Mouse (Mus musculus): Measurements from ENCODE around the gene Vmn1r199. TPM values are rescaled to one million over a fixed set of nuclear protein-coding genes. Genes with fewer than 3 reads are reported as not detected.

The Vmn1r199 gene
- polyA plus RNA-seq, 1 experiment, result not detected

GRCm38 (mm10) chr13:22387050-22387449 lies 7.4 kb downstream of the Vmn1r199 start:
- H3K4me3 ChIP-seq (ENCODE audit: control insufficient read depth, insufficient read depth, low read length), result no peak overlapping the region
- no peaks in the 10 kb centered on the region for H3K4me1 ChIP-seq (replicated peaks; ENCODE audit: control insufficient read depth, insufficient read depth, low read length)
- WGBS, result 97% methylated on average over 1 of the region's 1 CpGs
- no peak for TF ChIP-seq CTCF (IDR thresholded peaks at IDR 0.05; ENCODE audit: borderline replicate concordance, control insufficient read depth, extremely low read depth, insufficient read depth, low read length, poor library complexity)
- TF ChIP-seq POLR2A (IDR thresholded peaks at IDR 0.05; ENCODE audit: control insufficient read depth, extremely low read depth, insufficient read depth, low read length, poor library complexity), result no peak
- no peaks in the 10 kb centered on the region for H3K27me3 ChIP-seq (ENCODE audit: control insufficient read depth, insufficient read depth, low read length)
- H3K27ac ChIP-seq (ENCODE audit: control insufficient read depth, insufficient read depth, low read length), result no peak overlapping the region
- H3K36me3 ChIP-seq (ENCODE audit: control insufficient read depth, insufficient read depth, low read length), result no peaks in the 10 kb centered on the region
- no peak for DNase-seq

- Histone ChIP-seq H3K4me1 (replicated peaks; ENCODE audit: control insufficient read depth, insufficient read depth, low read length) (no peaks in the 10 kb centered on the region), H3K27me3 (ENCODE audit: control insufficient read depth, insufficient read depth, low read length) (no peaks in the 10 kb centered on the region), H3K27ac (ENCODE audit: control insufficient read depth, insufficient read depth, low read length) (no peak within 1 kb of the TSS), H3K4me3 (ENCODE audit: control insufficient read depth, insufficient read depth, low read length) (no peak within 1 kb of the TSS), H3K36me3 (ENCODE audit: control insufficient read depth, insufficient read depth, low read length) (no peaks in the 10 kb centered on the region)
- WGBS, result 96% methylated on average over 3 of the region's 3 CpGs
- no peak for TF ChIP-seq CTCF (IDR thresholded peaks at IDR 0.05; ENCODE audit: borderline replicate concordance, control insufficient read depth, extremely low read depth, insufficient read depth, low read length, poor library complexity)
- no peak for TF ChIP-seq POLR2A (IDR thresholded peaks at IDR 0.05; ENCODE audit: control insufficient read depth, extremely low read depth, insufficient read depth, low read length, poor library complexity)
- no peak for DNase-seq
Observed at GRCm38 (mm10) chr13:22390073-22390472, 10.5 kb downstream of the Vmn1r199 start, which contains the start of gene Vmn1r200. Gene Vmn1r200 (plus strand): TSS chr13:22390373.

GRCm38 (mm10) chr13:22402978-22403377 lies 23.4 kb downstream of the Vmn1r199 start:
- no peak overlapping the region for H3K27ac ChIP-seq (ENCODE audit: control insufficient read depth, insufficient read depth, low read length)
- TF ChIP-seq POLR2A (IDR thresholded peaks at IDR 0.05; ENCODE audit: control insufficient read depth, extremely low read depth, insufficient read depth, low read length, poor library complexity), result no peak
- no peak for TF ChIP-seq CTCF (IDR thresholded peaks at IDR 0.05; ENCODE audit: borderline replicate concordance, control insufficient read depth, extremely low read depth, insufficient read depth, low read length, poor library complexity)
- no peaks in the 10 kb centered on the region for H3K27me3 ChIP-seq (ENCODE audit: control insufficient read depth, insufficient read depth, low read length)
- 40% methylated on average over 1 of the region's 1 CpGs for WGBS
- no peaks in the 10 kb centered on the region for H3K4me1 ChIP-seq (replicated peaks; ENCODE audit: control insufficient read depth, insufficient read depth, low read length)
- H3K36me3 ChIP-seq (ENCODE audit: control insufficient read depth, insufficient read depth, low read length), result no peaks in the 10 kb centered on the region
- no peak for DNase-seq
- H3K4me3 ChIP-seq (ENCODE audit: control insufficient read depth, insufficient read depth, low read length), result no peak overlapping the region

Other genes with a start within 250 kb of the Vmn1r199 start
- not detected in 2 replicates for gene Vmn1r191, start 195.8 kb upstream of the Vmn1r199 start, polyA plus RNA-seq (2012; rRNA removed)
- gene Vmn1r192, start 188.7 kb upstream of the Vmn1r199 start, polyA plus RNA-seq (2012; rRNA removed), result not detected in 2 replicates
- gene Vmn1r193, start 156.7 kb upstream of the Vmn1r199 start, polyA plus RNA-seq (2012; rRNA removed), result not detected in 2 replicates
- gene Vmn1r194, start 135.6 kb upstream of the Vmn1r199 start, polyA plus RNA-seq (2012; rRNA removed), result not detected in 2 replicates
- not detected in 2 replicates for gene Vmn1r195, start 109.3 kb upstream of the Vmn1r199 start, polyA plus RNA-seq (2012; rRNA removed)
- not detected in 2 replicates for gene Vmn1r196, start 89.9 kb upstream of the Vmn1r199 start, polyA plus RNA-seq (2012; rRNA removed)
- not detected in 2 replicates for gene Vmn1r197, start 55.2 kb upstream of the Vmn1r199 start, polyA plus RNA-seq (2012; rRNA removed)
- gene Vmn1r198, start 29.5 kb upstream of the Vmn1r199 start, polyA plus RNA-seq (2012; rRNA removed), result not detected in 2 replicates
- not detected in 2 replicates for gene Vmn1r200, start 10.6 kb downstream of the Vmn1r199 start, polyA plus RNA-seq (2012; rRNA removed)
- gene Vmn1r201, start 92.1 kb downstream of the Vmn1r199 start, polyA plus RNA-seq (2012; rRNA removed), result not detected in 2 replicates
- 0.04 TPM in 1 of 2 replicates, not detected in the other for gene Vmn1r202, start 125.6 kb downstream of the Vmn1r199 start, polyA plus RNA-seq (2012; rRNA removed)
- gene Vmn1r203, start 138.3 kb downstream of the Vmn1r199 start, polyA plus RNA-seq (2012; rRNA removed), result not detected in 2 replicates
- gene Vmn1r204, start 173.4 kb downstream of the Vmn1r199 start, polyA plus RNA-seq (2012; rRNA removed), result not detected in 2 replicates
- not detected in 2 replicates for gene Vmn1r205, start 213.2 kb downstream of the Vmn1r199 start, polyA plus RNA-seq (2012; rRNA removed)
- gene Vmn1r206, start 244.4 kb downstream of the Vmn1r199 start, polyA plus RNA-seq (2012; rRNA removed), result not detected in 2 replicates